Mouse (Mus musculus): ENCODE results near the gene Adap2. TPM values are rescaled to one million over a fixed set of nuclear protein-coding genes. Genes with fewer than 3 reads are reported as not detected.
A peak's percentile ranks its signal among the peaks of the same experiment; 100 is the strongest.
"Not testable (repeated sequence)": the region's sequence is repeated elsewhere in the genome, so short reads cannot be mapped to it uniquely, and the experiment has no call there.

Gene Adap2
- polyA plus RNA-seq, 1 experiment, result 6.4 TPM

DNA sequence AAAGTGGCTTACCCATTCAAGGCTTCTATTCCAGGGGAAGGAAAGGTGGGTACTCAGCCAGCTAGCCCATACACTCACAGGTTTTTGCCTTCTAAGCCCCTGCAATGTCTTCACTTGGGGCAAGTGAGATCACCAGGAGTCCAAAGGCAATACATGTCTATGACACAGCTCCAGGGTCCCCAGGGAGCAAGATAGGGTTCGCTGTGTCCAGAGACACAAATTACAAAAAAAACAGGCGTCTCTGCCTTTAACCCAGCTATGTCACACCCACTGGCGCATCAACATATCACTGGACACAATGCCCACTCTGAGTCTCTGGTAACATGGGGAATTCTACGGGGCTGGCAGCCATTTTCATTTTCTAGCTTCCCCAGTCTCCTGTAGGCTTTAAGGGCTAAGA is 2.1 kb downstream of the Adap2 start:
- WGBS, result 84% methylated on average over 4 of the region's 4 CpGs
- no peak for DNase-seq (ENCODE audit: low read depth, low spot score)

DNA sequence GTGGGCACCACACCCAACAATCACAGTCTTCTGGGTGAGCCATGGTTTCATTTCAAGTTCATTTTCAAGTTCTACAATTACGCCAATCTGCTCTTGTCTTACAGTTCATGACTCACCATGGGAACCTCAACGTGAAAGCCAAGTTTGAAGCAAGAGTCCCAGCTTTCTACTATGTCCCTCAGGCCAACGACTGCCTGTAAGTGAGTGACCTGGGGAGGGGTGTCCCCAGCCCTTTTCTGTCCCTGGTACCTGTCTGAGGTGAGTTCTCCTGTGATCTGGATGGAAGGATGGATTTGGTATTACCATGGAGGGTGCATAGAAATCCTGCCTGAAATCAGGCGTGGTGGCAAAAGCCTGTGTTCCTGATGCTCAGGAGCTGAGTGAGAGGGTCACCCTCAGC is 2.9 kb downstream of the Adap2 start:
- 65% methylated on average over 4 of the region's 4 CpGs for WGBS
- DNase-seq (ENCODE audit: low read depth, low spot score), result no peak

DNA sequence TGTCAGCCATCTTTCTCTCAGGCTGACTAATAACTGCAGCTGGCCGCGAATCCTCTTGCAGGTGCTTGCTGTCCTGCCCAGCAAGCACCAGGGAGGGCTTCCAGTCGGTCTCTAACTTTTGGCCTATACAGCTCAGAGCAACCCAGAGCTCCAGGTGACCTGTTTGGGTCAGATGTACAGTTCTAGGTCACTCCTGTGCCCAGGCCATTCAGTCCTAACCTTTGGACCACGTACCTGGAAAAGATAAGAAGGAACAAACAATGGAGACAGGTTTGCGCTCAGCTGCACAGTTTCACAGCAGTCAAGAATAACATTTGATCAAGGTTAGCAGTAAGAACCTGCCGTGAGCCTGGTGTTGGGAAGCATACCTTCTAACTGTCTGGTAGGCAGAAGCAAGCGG is 5.1 kb downstream of the Adap2 start:
- DNase-seq (ENCODE audit: low read depth, low spot score), result no peak
- WGBS, result 37% methylated on average over 7 of the region's 7 CpGs

- WGBS, result 73% methylated on average over 4 of the region's 4 CpGs
- DNase-seq (ENCODE audit: low read depth, low spot score), result no peak
Measured at GRCm38 (mm10) chr11:80161041-80161440, 7.1 kb downstream of the Adap2 start.

DNA sequence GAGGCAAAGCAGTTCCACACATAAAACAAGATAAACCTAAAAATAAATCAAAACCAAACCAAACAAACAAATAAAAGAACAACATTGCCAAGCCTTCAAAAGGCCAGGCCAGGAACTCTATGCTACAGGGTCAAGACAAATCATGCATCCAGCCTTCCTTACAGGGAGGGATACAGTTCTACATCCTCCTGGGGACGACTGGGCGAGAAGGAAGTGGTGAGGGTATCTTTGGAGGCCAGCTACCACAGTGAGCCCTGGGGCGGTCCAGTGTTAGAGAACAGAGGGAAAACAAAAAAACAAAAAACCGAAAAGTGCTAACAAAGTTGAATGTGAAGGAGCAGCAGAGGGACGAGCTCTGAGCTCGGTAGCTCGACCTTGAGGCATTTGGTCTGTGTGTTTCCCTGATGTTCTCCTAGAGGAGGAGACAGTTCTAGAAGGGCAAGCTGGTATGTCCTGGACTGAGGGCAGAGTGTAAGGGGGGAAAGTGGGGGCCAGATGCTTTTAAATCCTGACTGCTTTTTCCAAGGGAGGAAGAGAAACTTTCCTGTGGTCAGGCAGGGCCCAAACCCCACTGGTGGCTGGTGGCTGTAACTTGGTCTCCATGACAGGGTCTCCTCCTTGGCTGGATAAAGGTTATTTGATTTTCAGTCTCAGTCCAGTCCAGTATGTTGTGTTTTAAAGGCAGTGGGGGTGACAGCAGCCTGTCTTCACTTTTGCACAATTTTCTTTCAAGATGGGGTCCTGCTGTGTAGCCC is 9.6 kb downstream of the Adap2 start:
- 73% methylated on average over 7 of the region's 7 CpGs for WGBS
- no peak for DNase-seq (ENCODE audit: low read depth, low spot score)

GRCm38 (mm10) chr11:80164224-80164623 is 10.3 kb downstream of the Adap2 start:
- no peak for DNase-seq (ENCODE audit: low read depth, low spot score)
- 63% methylated on average over 2 of the region's 2 CpGs for WGBS

GRCm38 (mm10) chr11:80168121-80168520 is 14.2 kb downstream of the Adap2 start:
- 66% methylated on average over 9 of the region's 9 CpGs for WGBS
- no peak for DNase-seq (ENCODE audit: low read depth, low spot score)

DNA sequence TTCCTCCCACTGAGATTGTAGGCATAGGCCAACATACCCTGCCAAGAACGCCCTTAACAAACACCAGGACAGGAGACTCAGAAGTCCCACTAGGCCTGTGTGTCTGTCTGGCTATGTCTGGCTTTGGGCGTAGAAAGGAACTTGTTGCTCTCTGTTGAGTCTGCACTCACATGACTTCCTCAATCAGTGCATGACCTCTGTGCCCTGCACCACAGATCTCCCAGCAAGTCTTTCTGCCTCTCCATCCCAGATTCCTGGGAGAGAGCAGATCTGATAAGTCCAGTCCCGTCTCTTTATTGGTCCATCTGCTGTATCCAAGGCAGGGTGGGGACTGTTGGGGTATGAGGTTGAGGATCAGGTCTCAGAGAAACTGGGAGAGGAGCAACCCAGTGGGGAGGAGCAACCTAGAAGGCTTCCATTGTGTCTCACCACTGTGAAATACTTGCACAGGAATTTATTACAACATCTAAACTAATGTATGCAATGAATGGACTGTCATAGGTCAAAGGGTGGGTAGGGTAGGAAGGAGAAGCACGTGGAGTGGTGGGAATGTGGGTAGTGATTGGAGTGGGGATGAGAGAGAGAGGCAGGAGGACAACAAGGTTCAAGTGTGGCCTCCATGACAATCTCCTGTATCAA is 14.8 kb downstream of the Adap2 start:
- no peak for DNase-seq (ENCODE audit: low read depth, low spot score)
- WGBS, result 46% methylated on average over 4 of the region's 4 CpGs

GRCm38 (mm10) chr11:80169629-80170028 is 15.7 kb downstream of the Adap2 start:
- DNase-seq (ENCODE audit: low read depth, low spot score), result no peak
- 74% methylated on average over 3 of the region's 3 CpGs for WGBS

DNA sequence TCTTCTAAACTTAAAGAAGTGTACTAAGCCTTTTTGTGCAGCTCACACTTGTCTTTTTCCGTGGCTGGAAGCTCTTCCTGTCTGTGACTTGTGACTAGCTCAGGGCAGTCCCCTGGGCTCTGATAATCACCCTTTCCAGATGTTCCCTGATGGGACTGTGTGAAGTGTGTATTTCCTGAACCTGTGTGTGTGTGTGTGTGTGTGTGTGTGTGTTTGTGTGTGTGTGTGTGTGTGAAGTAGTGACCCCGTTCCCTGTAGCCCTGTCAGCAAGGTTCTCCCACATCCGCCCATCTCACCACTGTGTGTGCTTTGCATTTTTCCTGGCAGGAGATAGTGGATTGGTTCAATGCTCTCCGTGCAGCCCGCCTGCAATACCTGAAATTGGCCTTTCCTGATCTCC is 16.4 kb downstream of the Adap2 start:
- 65% methylated on average over 5 of the region's 5 CpGs for WGBS
- DNase-seq (ENCODE audit: low read depth, low spot score), result no peak

DNA sequence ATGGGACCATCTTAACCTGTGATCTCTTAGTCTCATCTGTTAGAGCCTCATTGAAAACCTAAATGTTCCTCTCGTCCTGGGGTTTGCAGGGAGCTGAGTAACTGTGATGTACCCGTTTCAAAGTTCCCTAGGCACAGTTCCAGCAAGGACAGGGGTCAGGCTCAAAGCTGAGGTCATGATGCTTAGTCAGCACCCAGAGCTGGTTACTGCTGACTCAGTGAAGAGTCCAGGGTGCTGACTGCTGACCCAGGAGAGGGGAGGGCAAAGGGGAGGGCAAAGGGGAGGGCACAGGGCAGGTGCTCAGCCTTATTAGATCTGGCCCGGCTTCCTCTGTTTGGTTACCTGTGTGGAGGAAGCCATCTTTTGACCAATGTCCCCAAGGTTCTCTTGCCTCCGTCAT is 18.0 kb downstream of the Adap2 start:
- 40% methylated on average over 4 of the region's 4 CpGs for WGBS
- DNase-seq (ENCODE audit: low read depth, low spot score), result no peak

DNA sequence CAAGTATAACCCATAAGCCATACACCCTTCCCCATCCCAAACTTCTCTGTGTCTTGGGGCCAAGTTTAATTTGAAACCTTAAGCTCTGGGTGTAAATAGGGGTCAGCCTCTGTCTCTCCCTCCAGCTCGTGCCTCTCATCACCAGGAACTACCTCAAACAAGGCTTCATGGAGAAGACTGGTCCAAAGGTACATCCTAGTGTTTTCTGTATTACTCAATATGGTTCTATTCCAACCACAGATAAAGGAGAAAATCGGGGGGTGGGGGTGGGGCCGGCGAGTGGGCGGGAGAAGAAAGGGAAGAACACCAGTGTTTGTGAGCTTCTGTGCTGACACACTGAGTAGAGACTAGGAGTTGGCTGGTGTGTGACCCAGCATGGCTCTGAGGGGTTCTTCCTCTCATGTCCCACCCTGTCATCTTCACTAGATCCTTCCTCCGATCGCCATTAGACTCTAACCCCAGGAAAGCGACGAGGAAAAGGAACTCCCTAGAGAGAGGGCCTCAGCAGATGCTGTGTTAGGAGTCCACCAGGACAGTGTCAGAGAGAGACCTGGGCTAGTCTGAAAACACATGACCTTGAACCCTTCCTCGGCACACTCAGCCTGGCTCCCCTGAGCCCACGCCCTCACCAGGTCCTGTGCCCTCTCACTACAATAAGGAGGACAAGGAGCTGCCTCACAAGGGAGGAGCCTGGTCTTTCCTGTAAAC is 20.2 kb downstream of the Adap2 start:
- WGBS, result 74% methylated on average over 11 of the region's 11 CpGs
- DNase-seq (ENCODE audit: low read depth, low spot score), result no peak

- DNase-seq (ENCODE audit: low read depth, low spot score), result no peak
- WGBS, result 83% methylated on average over 11 of the region's 11 CpGs
Measured at GRCm38 (mm10) chr11:80176911-80177895, 23.3 kb downstream of the Adap2 start.

- DNase-seq (ENCODE audit: low read depth, low spot score), result no peak
Measured at GRCm38 (mm10) chr11:80178316-80178715, 24.4 kb downstream of the Adap2 start.

DNA sequence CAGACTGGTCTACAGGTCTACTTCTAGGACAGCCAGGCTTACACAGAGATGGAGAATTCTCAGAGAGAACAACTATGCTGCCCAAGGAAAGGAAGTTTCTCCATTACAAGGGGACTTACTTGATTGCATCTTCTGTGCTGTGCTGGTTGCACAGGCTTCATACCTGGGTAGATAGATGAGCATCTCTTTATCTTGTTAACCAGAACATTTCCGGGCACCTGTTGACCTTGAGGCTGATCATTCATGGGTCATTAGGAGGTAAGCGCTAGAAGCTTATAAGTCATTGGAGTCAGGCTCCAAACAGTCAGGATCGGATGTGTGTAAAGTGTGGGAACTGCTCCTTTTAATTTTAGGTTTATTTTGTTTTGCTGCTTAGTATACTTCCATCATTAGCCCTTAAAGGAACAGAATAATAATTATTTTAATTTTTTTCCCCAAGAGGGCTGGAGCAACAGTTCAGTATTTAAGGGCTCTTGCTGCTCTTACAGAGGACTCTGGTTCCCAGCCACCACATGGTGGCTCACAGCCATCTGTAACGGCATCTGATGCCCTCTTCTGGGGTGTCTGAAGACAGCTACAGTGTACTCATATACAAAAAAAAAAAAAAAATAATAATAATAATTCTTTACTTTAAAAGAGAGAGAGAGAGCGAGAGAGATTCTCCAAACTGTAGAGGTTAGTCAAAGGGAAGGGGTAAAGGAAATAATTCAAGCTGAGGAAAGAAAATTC is 27.3 kb downstream of the Adap2 start:
- 70% methylated on average over 5 of the region's 5 CpGs for WGBS
- DNase-seq (ENCODE audit: low read depth, low spot score), result no peak

More at GRCm38 (mm10) chr11:80178316-80178715, 24.4 kb downstream of the Adap2 start:
- 74% methylated on average over 8 of the region's 8 CpGs for WGBS

- WGBS, result 39% methylated on average over 12 of the region's 12 CpGs
- DNase-seq (ENCODE audit: low read depth, low spot score), result not testable (repeated sequence)
Measured at GRCm38 (mm10) chr11:80183054-80183704, 29.3 kb downstream of the Adap2 start.

GRCm38 (mm10) chr11:80183705-80184255 is 29.9 kb downstream of the Adap2 start, which contains the start of gene Rnf135:
TSS of gene Rnf135 (plus strand) at chr11:80183851.
- under 1% methylated on average over 33 of the region's 33 CpGs for WGBS
- peak; percentile 73 for DNase-seq (ENCODE audit: low read depth, low spot score)

DNA sequence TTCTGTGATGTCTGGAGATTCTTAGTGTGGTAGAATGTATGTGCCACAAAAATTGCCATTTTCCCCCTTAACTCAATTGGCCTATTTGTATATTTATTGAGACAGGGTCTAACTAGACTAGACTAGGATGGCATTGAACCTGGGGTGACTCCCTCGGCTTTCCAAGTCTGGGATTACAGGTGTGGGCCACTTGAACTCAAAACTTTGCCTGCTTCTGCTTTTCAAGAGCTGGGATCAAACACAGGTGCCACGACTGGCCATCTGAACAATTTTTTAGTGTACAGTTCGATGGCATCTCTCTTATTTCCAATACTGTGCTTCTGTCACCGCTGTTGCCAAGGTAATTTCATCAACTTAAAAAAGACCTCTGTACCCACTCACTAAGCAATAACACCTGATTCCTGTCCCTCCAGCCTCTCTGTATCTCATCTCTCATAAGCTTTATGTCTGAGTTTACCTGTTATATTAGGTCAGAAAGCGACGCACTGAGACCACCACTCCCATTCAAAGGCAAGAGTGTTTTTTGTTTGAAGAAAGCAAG is 30.7 kb downstream of the Adap2 start:
- WGBS, result 71% methylated on average over 6 of the region's 6 CpGs
- no peak for DNase-seq (ENCODE audit: low read depth, low spot score)

Measured in large intestine, adult 2 months (tissue).